Mouse (Mus musculus): Measurements from ENCODE around the gene Tspan32.

The Tspan32 gene

GRCm38 (mm10) chr7:143054612-143054965 is 49.7 kb downstream of the Tspan32 start:
- DNase-seq (ENCODE audit: low read depth, low spot score): no peak

DNA sequence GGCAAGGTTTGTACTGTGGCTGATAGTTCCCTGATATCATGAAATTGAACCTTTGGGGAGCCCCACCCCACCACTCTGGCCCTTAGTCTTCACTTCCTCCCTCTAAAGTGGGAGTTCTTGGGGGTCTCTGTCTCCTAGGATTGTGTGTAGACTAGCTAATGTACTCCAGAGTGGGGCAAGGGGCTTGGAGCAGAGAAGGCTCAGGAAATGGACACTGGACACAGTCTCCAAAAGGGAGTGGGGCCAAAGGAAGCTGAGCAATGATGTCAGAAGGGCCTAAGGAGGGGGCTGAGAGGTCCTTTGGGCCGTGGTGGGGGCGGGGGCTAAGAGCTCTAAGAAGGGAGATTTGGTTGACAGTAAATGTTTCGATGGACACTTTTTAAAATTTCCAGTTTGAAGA is 50.2 kb downstream of the Tspan32 start:
- no peak for DNase-seq (ENCODE audit: low read depth, low spot score)

- no peak for DNase-seq (ENCODE audit: low read depth, low spot score)
These were observed 50.8 kb downstream of the Tspan32 start for GRCm38 (mm10) chr7:143055499-143056186.

GRCm38 (mm10) chr7:143057023-143057422 is 52.2 kb downstream of the Tspan32 start:
- DNase-seq (ENCODE audit: low read depth, low spot score): no peak

DNA sequence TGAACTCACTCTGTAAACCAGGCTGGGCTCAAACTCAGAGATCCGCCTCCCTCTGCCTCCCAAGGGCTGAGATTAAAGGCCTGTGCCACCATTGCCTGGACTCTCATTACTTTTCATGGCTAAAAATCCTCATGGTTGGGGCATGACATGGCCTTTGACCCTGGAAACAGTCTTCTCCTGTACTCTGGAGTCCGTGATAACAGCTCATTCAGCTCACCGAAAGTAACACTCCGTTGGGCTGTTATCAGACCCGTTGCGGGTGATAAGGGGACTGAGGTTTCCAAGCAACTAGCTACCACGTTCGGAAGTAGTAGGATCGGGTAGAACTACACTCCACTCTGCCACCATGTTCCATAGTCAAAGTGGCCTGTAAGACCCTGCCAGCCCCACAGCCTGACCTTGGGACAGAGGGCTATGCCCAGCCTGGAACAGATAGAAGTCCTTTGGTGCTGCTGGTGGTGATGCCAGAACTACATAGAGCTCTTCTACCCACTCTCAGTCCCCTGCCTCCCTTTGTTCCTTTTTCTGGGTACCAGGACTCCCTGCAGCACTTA is 52.9 kb downstream of the Tspan32 start:
- DNase-seq (ENCODE audit: low read depth, low spot score): no peak

- no peak for DNase-seq (ENCODE audit: low read depth, low spot score)
These were observed 53.4 kb downstream of the Tspan32 start for GRCm38 (mm10) chr7:143058221-143058697.

GRCm38 (mm10) chr7:143059202-143059870 is 54.5 kb downstream of the Tspan32 start:
- DNase-seq (ENCODE audit: low read depth, low spot score): no peak

GRCm38 (mm10) chr7:143062704-143063103 is 57.9 kb downstream of the Tspan32 start:
- peak; percentile 81 for DNase-seq (ENCODE audit: low read depth, low spot score)

- DNase-seq (ENCODE audit: low read depth, low spot score): no peak
These were observed 59.4 kb downstream of the Tspan32 start for GRCm38 (mm10) chr7:143064226-143064625.

DNA sequence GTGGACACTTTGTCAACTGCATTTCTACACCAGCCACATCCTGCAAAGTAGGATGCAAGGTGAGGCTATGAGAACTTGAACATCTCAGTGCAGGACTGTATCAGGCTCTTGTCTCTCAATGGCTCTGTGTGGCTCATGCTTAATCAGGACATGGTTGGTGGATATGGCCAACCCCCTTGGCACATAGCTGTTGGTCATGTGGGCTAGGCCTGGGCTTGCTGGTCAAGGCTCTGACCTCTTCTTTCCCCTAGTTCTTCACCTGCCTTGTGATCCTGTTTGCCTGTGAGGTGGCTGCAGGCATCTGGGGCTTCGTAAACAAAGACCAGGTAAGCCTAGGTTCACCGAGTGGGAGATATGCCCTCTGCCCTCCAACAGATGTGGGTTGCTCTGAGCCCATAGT is 60.8 kb downstream of the Tspan32 start:
- DNase-seq (ENCODE audit: low read depth, low spot score): no peak

DNA sequence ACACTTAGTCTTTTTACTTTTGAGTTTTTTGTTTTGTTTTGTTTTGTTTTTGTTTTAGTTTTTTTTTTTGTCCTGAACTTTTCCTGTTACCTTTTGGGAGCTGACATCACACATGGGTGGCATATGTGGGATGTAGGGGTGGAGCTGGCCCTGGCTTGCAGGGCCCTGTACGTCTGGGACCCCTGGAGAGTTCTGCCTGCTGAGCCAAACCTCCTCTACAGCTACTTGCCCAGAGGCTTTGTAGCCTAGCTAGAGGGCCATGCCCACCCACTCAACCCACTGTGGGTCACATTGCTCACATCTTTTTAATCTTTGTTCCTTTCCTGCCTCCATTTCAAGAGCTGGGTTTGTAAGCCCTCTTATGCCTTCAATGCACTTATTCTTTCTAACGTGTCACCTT is 62.6 kb downstream of the Tspan32 start:
- DNase-seq (ENCODE audit: low read depth, low spot score): no peak

- no peak for DNase-seq (ENCODE audit: low read depth, low spot score)
These were observed 63.1 kb downstream of the Tspan32 start for GRCm38 (mm10) chr7:143067897-143068296.

DNA sequence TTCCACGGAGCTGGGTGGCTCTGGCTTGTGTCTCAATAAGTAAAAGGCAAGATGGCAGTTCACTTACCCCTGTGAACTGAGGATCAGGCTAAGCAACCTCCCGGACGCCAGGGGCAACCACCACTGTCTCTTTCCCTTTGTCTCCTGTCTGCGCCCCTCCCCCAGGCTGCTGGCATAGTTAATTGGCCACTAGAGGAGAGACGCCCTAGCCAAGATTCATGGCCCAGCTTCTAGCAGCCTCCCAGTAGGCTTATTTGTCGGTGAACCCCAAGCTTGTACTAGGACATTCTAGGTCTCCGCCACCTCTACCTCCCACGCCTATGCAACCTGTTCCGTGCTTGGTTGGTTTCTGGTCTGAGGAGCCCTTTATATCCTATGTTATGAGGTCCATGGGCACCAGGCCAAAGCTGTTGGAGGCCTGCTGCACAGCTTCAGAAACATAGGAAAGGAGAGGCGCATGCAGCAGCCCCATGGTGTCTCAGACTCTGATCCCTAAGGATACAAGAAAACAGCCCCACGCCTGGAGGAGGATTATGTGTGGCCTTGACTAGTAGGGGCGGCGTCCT is 63.6 kb downstream of the Tspan32 start:
- DNase-seq (ENCODE audit: low read depth, low spot score): peak; percentile 79

- peak; percentile 99 for DNase-seq (ENCODE audit: low read depth, low spot score)
These were observed 64.2 kb downstream of the Tspan32 start, which contains the start of gene Tssc4 for GRCm38 (mm10) chr7:143068882-143069591. TSS of gene Tssc4 (plus strand) at chr7:143069249.
